In the genomic region with DNA sequence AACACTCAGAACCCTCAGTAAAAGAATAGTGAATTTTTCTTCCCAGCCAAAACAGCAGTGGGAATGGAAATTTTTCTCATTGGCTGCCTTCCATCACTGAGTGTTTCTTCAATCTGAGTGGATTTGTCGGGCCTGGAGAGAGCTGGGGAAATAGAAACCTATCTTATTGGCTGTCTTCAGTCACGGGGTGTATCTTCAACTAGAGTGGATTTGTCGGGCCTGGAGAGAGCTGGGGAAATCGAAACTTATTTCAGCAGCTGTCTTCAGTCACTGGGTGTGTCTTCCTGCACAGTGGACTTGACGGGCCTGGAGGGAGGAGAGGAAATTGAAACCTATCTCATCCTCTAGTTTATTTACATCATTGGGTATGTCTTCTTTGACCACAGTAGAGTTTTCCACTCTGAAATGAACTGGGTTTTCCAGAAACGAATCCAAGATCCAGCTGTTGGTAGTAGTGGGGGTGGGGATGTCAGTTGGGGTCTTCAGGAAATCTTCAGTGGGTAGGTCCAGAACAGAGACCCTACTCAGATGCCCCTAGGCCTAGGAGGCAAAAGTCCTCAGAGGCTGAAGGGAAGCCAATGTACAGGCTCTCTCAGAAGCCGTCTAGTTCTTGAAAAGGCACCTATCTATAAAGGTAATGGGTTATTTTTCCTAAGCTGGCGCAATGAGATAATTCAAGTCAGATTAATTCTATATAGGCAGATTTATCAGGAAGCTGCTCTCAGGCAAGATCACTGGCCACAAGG, we compare ENCODE assay signal across 1 mouse cellular context.
TF ChIP-seq lines count a peak whose summit lies in the region.

TSS of gene Ifi27 (plus strand) at position 226 of the 746 bp plus-strand sequence.

TF ChIP-seq in MEL, 35 proteins besides CTCF, POLR2A, EP300 and RAD21 (continued from another document):
- TF ChIP-seq POLR2AphosphoS2 (IDR thresholded peaks at IDR 0.05; ENCODE audit: low read length), result peak; percentile 49; the same call in 1 of the 2 replicates
- no peak for TF ChIP-seq MEF2A (IDR thresholded peaks at IDR 0.05; ENCODE audit: extremely low read depth, insufficient replicate concordance, low read depth, low read length, poor library complexity, severe bottlenecking)
- TF ChIP-seq GATA1 (IDR thresholded peaks at IDR 0.05; ENCODE audit: low read depth, low read length), result 0 out of 2 replicates have a peak, but pooled peaks have one; percentile 5
- TF ChIP-seq ELF1 (IDR thresholded peaks at IDR 0.05; ENCODE audit: low read depth, low read length), result peak; percentile 68
- TF ChIP-seq POLR2AphosphoS5 (IDR thresholded peaks at IDR 0.05; ENCODE audit: borderline replicate concordance, low read depth, low read length), result no peak; the same call in 1 of the 2 replicates
- TF ChIP-seq BHLHE40 (IDR thresholded peaks at IDR 0.05; ENCODE audit: borderline replicate concordance, low read depth, low read length), result no peak
- peak; percentile 99 for TF ChIP-seq USF1 (IDR thresholded peaks at IDR 0.05; ENCODE audit: low read depth, low read length)
- TF ChIP-seq KAT2A (conservative IDR thresholded peaks at IDR 0.05; ENCODE audit: low read depth, low read length), result no peak
- TF ChIP-seq MAZ (IDR thresholded peaks at IDR 0.05; ENCODE audit: low read depth, low read length), result no peak
- TF ChIP-seq TAL1 (IDR thresholded peaks at IDR 0.05; ENCODE audit: low read length), result no peak
- no peak for TF ChIP-seq RCOR1 (IDR thresholded peaks at IDR 0.05; ENCODE audit: low read depth, low read length)
- no peak for TF ChIP-seq CHD1 (IDR thresholded peaks at IDR 0.05; ENCODE audit: low read depth, low read length)
- TF ChIP-seq SIN3A (IDR thresholded peaks at IDR 0.05; ENCODE audit: low read length), result peak; percentile 92
- TF ChIP-seq MXI1 (IDR thresholded peaks at IDR 0.05; ENCODE audit: low read depth, low read length), result peak; percentile 71
- no peak for TF ChIP-seq UBTF (IDR thresholded peaks at IDR 0.05; ENCODE audit: borderline replicate concordance, insufficient read depth, low read depth, low read length)
- no peak for TF ChIP-seq MYC (IDR thresholded peaks at IDR 0.05; ENCODE audit: low read depth, low read length)
